Mouse (Mus musculus): Measurements from ENCODE around the gene G3bp1.

- TF ChIP-seq CTCF (IDR thresholded peaks at IDR 0.05; ENCODE audit: low read depth, low read length) (no peak), TAL1 (conservative IDR thresholded peaks at IDR 0.05; ENCODE audit: low read depth, low read length) (no peak), GATA1 (IDR thresholded peaks at IDR 0.05; ENCODE audit: borderline replicate concordance, low read length) (no peak), GATA2 (IDR thresholded peaks at IDR 0.05; ENCODE audit: borderline replicate concordance, low read depth, low read length) (no peak)
Measured at GRCm38 (mm10) chr11:55542671-55543070, 73.2 kb downstream of the G3bp1 start.
